Mouse (Mus musculus): ENCODE measurements around the gene Dtnb.

The Dtnb gene

DNA sequence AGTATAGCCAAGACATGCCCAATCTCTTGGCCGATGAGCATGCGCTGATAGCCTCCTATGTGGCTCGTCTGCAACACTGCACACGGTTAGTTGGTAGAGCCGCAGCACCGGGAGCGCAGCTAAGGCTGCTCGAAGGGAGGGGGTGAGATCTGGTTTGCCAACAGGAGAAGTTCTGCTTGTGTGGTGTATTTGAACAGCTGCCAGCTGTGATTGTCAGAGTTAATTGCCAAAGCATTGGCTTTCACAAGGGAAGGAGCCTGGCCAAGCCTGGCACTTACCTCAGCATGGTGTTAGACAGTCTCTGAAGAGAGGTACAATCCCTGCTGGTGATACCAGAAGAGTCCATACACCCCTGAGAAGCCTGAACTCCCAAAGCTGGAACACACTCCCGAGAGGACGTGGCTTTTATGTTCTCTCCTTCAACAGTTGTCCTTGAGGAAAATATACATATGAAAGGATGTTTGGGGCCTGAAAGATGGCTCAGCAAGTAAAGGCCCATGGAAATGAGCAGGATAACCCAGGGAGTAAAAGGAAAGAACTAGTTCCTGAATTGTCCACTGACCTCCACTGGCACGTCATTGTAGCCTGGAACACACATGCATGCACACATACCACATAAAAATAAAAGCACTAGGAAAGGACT lies 160.6 kb downstream of the Dtnb start:
- DNase-seq (ENCODE audit: low spot score in 2 of 2): peak; percentile 6 to 13

DNA sequence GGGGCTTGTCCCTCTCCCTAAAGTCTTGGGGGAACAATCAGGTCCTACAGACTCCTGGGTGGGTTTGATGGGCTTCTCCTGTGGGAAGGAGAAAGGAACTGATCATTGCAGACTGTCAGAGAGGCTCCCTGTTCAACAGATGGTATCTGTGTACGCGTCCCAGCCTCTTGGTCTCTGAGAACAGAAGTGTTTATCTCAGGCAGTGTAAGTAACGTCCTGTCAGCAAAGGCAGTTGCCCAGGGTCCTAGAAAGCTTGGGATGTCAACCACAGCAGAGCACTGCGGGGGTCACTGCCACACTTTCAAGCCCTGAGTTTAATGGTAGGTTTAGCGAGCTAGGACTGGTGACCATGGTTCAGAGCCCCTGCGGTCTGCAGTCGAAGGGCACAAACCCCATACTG lies 161.1 kb downstream of the Dtnb start:
- no peak for DNase-seq (ENCODE audit: low spot score in 2 of 2)

DNA sequence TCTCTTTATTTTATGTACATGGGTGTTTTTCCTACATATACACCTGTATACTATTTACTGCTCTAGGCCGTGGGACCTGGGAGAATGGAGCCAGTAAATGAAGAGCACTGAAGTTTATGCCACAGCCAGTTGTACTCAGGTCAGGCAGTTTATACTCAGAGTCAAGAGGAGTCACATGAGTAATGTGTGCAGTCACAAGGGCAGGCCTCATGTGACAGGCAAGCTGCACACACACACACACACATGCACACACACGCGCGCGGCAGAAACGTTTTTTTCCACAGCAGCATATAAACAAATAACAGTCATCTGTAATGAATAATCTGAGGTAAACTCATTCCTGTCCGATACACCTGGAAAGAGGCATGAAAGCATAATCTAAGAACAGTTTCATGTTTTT lies 164.8 kb downstream of the Dtnb start:
- no peak for DNase-seq (ENCODE audit: low spot score in 2 of 2)

DNA sequence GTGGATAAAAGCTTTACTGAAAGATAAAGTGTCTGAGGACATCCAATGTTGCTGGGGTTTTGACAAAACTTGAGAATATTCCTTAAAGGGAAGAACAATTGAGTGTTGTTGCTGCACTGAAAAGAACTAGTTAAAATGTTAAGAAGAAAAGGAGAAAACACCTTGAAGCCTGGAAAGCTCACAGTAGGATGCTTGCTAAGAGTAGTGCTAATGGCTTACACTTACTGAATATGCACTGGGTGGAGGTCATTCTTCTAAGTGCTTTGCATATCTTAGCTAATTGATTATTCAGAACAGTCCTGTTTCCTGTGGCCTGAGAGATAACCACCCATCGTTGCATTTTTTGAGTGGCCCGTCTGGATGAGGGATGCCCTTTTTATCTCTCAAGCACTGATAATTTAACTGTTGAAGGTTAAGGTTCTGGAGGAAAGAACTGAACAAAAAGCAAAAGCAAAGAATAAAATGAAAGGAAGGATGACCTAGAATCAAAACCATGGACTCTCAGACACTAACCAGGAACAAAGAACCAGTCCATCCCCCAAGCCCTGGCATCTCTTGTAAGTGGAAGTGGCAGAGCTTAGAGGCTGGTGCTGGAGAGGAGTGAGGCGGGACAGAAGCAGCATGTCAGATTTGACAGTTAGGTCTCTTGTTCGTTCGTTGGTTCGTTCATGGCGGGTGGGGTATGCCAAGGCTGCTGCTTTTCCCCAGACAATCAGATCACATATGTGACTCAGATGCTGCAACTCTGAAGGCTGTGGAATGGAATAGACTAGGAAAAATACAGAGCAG lies 166.8 kb downstream of the Dtnb start:
- DNase-seq (ENCODE audit: low spot score in 2 of 2): no peak

DNA sequence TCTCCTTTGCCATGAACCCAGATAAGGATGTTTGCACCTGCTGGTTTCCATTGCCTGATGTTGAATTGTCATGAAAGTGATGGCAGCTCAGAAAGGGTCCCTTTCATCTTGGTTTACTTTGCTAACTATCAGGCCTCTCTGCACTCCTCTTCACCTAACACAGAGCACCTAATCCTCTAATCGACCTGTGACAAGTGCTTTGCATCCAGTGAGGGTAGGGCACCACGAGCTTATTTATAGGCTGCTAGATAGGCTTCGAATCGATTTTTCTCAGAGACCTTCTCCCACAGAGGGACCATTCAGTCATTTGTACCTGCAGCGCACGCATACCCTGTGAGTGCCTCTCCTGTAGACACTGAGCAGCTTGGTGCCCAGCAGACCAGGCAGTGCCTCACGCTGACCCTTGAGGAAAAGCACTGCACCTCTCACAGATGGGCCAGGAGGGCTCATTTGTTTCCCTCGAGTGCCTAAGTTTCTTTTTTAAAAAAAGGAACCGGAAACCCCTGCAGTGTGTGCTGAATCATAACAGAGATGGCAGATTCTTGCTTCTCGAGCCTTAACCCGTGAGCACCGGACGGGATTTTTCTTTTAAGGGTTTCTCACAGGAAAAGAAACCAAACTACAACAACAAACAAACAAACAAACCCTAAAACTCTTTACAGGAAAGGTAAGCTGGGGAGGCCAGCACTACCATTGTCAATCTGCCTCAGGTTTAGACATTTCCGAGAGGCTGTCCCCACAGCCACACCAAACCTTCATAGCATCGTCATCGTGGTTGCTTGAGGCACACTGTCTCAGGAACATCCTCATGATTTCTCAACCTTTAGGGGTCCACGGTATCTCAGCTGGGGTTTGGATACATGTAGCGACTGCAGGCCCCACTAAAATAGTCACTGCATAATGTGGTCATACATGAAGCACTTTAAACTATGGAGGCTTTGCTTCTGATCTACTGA lies 167.8 kb downstream of the Dtnb start:
- no peak for DNase-seq (ENCODE audit: low spot score in 2 of 2)

DNA sequence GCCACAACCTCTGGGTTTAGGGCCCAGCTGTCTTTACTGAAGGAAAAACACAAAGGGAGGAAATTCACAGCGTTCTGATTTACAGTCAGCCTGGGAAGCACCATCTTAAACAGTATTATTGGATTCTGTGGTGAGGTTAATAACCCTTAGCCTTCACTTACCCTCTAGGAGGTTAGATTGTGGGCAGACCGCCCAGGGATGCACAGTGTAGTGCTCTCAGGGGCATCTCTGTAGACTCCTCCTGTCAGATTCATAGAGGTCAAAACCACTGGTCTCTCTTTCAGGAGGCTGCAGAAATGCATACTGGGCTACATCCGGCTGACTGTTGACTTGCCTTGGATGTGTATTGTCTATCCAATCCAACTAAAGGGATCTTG lies 168.5 kb downstream of the Dtnb start:
- DNase-seq (ENCODE audit: low spot score in 2 of 2): no peak

GRCm38 (mm10) chr12:3745432-3746105 lies 173.4 kb downstream of the Dtnb start:
- peak; percentile 41 to 48 for DNase-seq (ENCODE audit: low spot score in 2 of 2)

GRCm38 (mm10) chr12:3746369-3746768 lies 174.2 kb downstream of the Dtnb start:
- no peak for DNase-seq (ENCODE audit: low spot score in 2 of 2)

DNA sequence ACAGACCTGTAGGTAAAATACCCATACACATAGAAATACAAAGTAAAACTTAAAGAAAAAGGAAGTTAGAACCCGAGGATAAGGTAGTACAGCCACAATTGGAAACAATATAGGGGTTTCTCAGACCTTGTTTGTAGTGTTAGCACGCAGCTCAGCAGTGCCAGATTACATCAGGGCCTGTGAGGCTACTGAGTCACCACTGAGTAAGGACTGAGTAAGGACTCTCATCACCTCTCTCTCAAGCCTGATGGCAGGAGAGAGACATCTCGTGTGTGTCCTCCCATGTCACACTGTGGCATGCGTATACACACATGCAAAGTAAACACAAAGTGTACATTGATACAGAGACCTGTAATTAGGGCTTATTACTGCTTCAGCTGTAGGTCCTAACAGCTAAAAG lies 175.4 kb downstream of the Dtnb start:
- DNase-seq (ENCODE audit: low spot score in 2 of 2): no peak

DNA sequence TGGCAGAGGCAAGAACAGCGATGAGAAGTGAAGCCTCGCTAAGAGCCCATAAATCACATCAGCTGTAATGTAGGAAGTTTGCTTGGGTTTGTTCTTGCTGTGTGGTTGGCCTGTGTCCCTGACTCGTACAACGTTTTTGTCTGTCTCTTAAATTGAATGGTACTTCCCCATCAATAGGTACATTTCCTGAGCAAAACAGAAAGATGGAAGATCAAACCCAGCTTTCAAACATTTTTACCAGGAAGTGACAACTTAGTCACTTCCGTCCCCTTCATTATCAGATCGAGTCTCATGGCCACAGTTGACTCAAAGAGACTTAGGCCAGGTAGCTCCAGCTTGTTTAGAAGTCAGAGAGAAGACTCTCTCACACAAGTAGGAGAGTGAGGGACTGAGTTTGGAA lies 183.3 kb downstream of the Dtnb start:
- no peak for DNase-seq (ENCODE audit: low spot score in 2 of 2)

- DNase-seq (ENCODE audit: low spot score in 2 of 2): no peak
Observed at GRCm38 (mm10) chr12:3756216-3756615, 184.0 kb downstream of the Dtnb start.

- no peak for DNase-seq (ENCODE audit: low spot score in 2 of 2)
Observed at GRCm38 (mm10) chr12:3758127-3758526, 185.9 kb downstream of the Dtnb start.

DNA sequence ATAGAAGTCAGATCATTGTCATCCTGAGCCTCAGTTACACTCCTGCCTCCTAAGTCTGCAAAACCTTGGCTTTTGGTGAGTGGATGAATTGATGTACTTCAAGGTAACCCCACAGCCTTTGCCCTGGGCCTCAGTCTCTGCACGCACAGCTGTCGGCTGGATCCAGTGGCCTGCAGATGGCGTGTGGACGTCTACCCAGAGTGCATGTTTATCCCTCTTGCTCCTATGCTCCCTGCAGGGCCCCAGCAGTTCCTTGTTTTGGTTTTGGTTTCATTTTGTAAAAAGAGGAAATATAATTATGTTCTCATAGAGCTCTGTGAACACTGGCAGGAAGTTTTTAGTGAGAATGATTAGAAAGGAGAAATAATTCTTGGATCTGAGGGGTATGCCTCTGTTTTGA lies 187.2 kb downstream of the Dtnb start:
- peak; percentile 75 to 78 for DNase-seq (ENCODE audit: low spot score in 2 of 2)

- DNase-seq (ENCODE audit: low spot score in 2 of 2): no peak
Observed at GRCm38 (mm10) chr12:3760876-3761590, 188.9 kb downstream of the Dtnb start.

- no peak for DNase-seq (ENCODE audit: low spot score in 2 of 2)
Observed at GRCm38 (mm10) chr12:3761591-3762295, 189.6 kb downstream of the Dtnb start.

- peak; percentile 49 to 61 for DNase-seq (ENCODE audit: low spot score in 2 of 2)
Observed at GRCm38 (mm10) chr12:3764191-3764804, 192.1 kb downstream of the Dtnb start.

- DNase-seq (ENCODE audit: low spot score in 2 of 2): no peak
Observed at GRCm38 (mm10) chr12:3767360-3767759, 195.2 kb downstream of the Dtnb start.

GRCm38 (mm10) chr12:3768391-3768790 lies 196.2 kb downstream of the Dtnb start:
- no peak for DNase-seq (ENCODE audit: low spot score in 2 of 2)

GRCm38 (mm10) chr12:3770546-3770945 lies 198.4 kb downstream of the Dtnb start:
- no peak for DNase-seq (ENCODE audit: low spot score in 2 of 2)

- DNase-seq (ENCODE audit: low spot score in 2 of 2): no peak
Observed at GRCm38 (mm10) chr12:3771080-3771479, 198.9 kb downstream of the Dtnb start.

All from heart, adult 9 months (tissue).